Mouse (Mus musculus) c-Kit-negative CD71-positive TER-119-positive erythroid progenitor cells, embryonic 14.5 days (primary cell): ENCODE data around the gene Ptpdc1.

Experiments used
- DNase-seq: peaks from one replicate; pipeline ENCODE4 v3.0.0-alpha.2; 2013; ENCODE audit warnings: low read depth, low spot score

The Ptpdc1 gene

GRCm38 (mm10) chr13:48547623-48548022 is 77.8 kb downstream of the Ptpdc1 start:
- DNase-seq, result no peak

GRCm38 (mm10) chr13:48546330-48546917 is 79.0 kb downstream of the Ptpdc1 start:
- DNase-seq, result peak; percentile 98

GRCm38 (mm10) chr13:48545476-48546281 is 79.8 kb downstream of the Ptpdc1 start:
- peak; percentile 89 for DNase-seq

- no peak for DNase-seq
Measured at GRCm38 (mm10) chr13:48544867-48545266, 80.6 kb downstream of the Ptpdc1 start.

- no peak for DNase-seq
Measured at GRCm38 (mm10) chr13:48544391-48544790, 81.1 kb downstream of the Ptpdc1 start.

- no peak for DNase-seq
Measured at GRCm38 (mm10) chr13:48540488-48540887, 85.0 kb downstream of the Ptpdc1 start.

GRCm38 (mm10) chr13:48533441-48533840 is 92.0 kb downstream of the Ptpdc1 start:
- DNase-seq, result no peak

GRCm38 (mm10) chr13:48531448-48531847 is 94.0 kb downstream of the Ptpdc1 start:
- DNase-seq, result no peak

GRCm38 (mm10) chr13:48530685-48531084 is 94.8 kb downstream of the Ptpdc1 start:
- no peak for DNase-seq

GRCm38 (mm10) chr13:48529028-48529427 is 96.4 kb downstream of the Ptpdc1 start:
- DNase-seq, result no peak

GRCm38 (mm10) chr13:48528123-48528871 is 97.2 kb downstream of the Ptpdc1 start:
- DNase-seq, result peak; percentile 60
